Mouse (Mus musculus) midbrain, embryonic 12.5 days (tissue): ENCODE data around the gene Arhgef1. TPM values are rescaled to one million over a fixed set of nuclear protein-coding genes. Genes with fewer than 3 reads are reported as not detected.
"Not testable (repeated sequence)": the region's sequence is repeated elsewhere in the genome, so short reads cannot be mapped to it uniquely, and the experiment has no call there.

Source experiments
- ATAC-seq: fragments of 200-750 bp; cut with Nextera tagmentation; 2 replicates; pipeline ENCODE4 v1.8.0; 2017; ENCODE audit warnings: low read depth, moderate TSS enrichment, moderate library complexity; ENCODE audit not compliant: low FRiP score
- H3K27ac ChIP-seq: fragments of 300-500 bp; sonication (generic); replicated peaks from 2 replicates; pipeline ENCODE4 v1.5.1; 2016; ENCODE audit warnings: mild to moderate bottlenecking
- H3K27me3 ChIP-seq: fragments of 300-500 bp; sonication (generic); 2 replicates; pipeline ENCODE4 v1.6.1; 2016; ENCODE audit warnings: mild to moderate bottlenecking
- H3K36me3 ChIP-seq: fragments of 300-500 bp; sonication (generic); 2 replicates; pipeline ENCODE4 v1.6.1; 2016
- H3K4me1 ChIP-seq: fragments of 300-500 bp; sonication (generic); 2 replicates; pipeline ENCODE4 v1.6.1; 2016
- H3K4me2 ChIP-seq: fragments of 300-500 bp; sonication (generic); replicated peaks from 2 replicates; pipeline ENCODE4 v1.6.1; 2016; ENCODE audit warnings: mild to moderate bottlenecking, moderate library complexity
- H3K4me3 ChIP-seq: fragments of 300-500 bp; sonication (generic); 2 replicates; pipeline ENCODE4 v1.5.1; 2016; ENCODE audit warnings: mild to moderate bottlenecking
- H3K9ac ChIP-seq: fragments of 300-500 bp; sonication (generic); replicated peaks from 2 replicates; pipeline ENCODE4 v1.6.1; 2016; ENCODE audit warnings: mild to moderate bottlenecking, moderate library complexity
- H3K9me3 ChIP-seq: fragments of 300-500 bp; sonication (generic); 2 replicates; pipeline ENCODE4 v1.6.1; 2016; ENCODE audit warnings: mild to moderate bottlenecking
- WGBS: fragments of 180-500 bp; shearing (Covaris S2); methylation state at CpG from one replicate; pipeline ENCODE4 v1.1.7; 2016; 5-methylcytosine and 5-hydroxymethylcytosine counted together
- polyA plus RNA-seq: library from polyadenylated mRNA; unstranded; fragments of >200 nt; fragmentation: Nextera tagmentation; extraction: Ambion mirVana; gene quantifications from 2 replicates; pipeline ENCODE4 v1.2.1, GENCODE M21; 2016

Gene Arhgef1
- polyA plus RNA-seq, 1 experiment from 2014 or later = 79.4 TPM

DNA sequence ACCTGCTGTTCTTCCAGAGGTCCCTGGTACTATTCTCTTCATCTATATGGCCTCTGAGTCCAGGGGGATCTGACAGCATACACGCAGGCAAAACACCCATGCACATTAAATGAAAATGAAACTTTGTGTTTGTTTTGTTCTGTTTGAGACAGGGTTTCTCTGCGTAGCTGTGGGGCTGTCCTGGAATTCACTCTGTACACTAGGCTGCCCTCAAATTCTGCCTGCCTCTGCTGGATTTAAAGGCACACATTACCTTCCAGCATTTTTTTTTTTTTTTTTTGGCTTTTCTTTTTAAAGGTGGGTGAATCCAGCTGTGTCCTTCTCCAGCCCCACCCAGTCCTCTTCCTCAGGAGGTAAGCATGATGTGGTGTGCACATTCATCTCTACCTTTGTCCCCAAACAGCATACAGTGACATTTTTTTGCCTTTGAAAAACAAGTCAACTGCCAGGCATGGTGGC is 10.6 kb upstream of the Arhgef1 start:
- ATAC-seq = no peak
- Histone ChIP-seq H3K36me3 (peaks cover 42% of the 10 kb centered on the region), H3K9me3 (no peaks in the 10 kb centered on the region), H3K4me3 (no peak overlapping the region), H3K27me3 (no peaks in the 10 kb centered on the region), H3K9ac (no peak overlapping the region), H3K4me1 (peaks cover 9% of the 10 kb centered on the region; the same call in 1 of the 2 replicates), H3K27ac (no peak overlapping the region), H3K4me2 (no peak overlapping the region)
- WGBS = 69% methylated on average over 2 of the region's 2 CpGs

DNA sequence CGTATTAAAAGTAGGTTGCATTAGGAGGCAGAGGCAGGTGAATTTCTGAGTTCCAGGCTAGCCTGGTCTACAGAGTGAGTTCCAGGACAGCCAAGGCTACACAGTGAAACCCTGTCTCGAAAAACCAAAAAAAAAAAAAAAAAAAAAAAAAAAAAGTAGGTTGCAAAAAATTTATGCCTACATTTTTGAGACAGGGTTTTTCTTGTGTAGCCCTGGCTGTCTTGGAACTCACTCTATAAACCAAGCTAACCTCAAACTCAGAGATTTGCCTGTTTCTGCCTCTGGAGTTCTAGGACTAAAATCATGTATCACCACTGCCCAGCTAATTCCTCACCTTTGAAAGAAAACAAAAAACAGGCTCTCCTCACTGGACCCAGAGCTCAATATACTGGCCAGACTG is 7.0 kb upstream of the Arhgef1 start:
- WGBS = 89% methylated on average over 2 of the region's 2 CpGs
- not testable (repeated sequence) for H3K4me2 ChIP-seq, ATAC-seq

DNA sequence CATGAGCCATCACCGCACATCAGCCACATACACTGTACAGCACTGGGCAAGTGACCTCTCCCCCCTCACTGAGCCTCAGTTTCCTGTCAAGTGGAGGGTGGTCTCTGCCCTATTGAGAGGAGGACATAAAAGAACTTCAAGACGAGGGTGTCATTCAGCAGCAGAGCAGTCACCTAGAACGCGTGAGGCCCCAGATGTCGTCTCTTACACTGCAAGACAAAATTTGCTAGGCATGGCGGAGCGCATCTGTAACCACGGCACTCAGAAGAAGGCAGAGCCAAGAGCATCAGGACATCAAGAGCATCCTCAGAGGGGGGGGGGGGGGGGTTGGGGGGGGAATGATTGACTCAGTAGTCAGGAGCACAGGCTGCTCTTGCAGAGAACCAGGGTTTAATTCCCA is 6.4 kb upstream of the Arhgef1 start:
- Histone ChIP-seq H3K4me1 (no peaks in the 10 kb centered on the region), H3K27ac (no peak overlapping the region), H3K4me2 (no peak overlapping the region), H3K9ac (no peak overlapping the region), H3K4me3 (no peak overlapping the region), H3K36me3 (0 out of 2 replicates have a peak, but pooled peaks cover 2% of the 10 kb centered on the region), H3K9me3 (no peaks in the 10 kb centered on the region), H3K27me3 (no peaks in the 10 kb centered on the region)
- 76% methylated on average over 8 of the region's 8 CpGs for WGBS
- ATAC-seq = no peak

More for the DNA sequence above, 7.0 kb upstream of the Arhgef1 start:
- not testable (repeated sequence) for H3K9ac ChIP-seq, H3K4me1 ChIP-seq, H3K36me3 ChIP-seq, H3K27me3 ChIP-seq, H3K9me3 ChIP-seq, H3K4me3 ChIP-seq, H3K27ac ChIP-seq

DNA sequence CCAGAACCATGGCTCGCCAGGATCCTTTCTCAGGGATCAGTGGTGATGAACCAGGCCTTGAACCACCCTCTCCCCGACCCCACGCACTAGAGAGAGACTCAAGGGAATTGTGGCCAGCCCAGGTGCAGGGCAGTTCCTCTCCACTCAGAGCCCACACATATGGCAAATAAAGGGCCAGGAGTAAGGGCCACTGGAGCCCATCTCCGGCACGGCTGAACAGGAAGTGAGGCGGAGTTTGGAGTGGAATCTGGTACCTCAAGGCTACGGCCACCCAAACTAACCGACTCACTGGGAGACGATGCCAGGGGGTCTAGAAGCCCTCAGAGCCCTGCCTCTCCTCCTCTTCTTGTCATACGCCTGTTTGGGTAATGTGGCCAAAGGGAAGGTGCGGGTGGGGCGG is 5.5 kb upstream of the Arhgef1 start, which contains the start of gene Cd79a:
Gene Cd79a, plus strand, starts transcription at position 158 of the 400 bp plus-strand sequence.
- WGBS = 84% methylated on average over 12 of the region's 12 CpGs
- Histone ChIP-seq H3K4me2 (no peak within 1 kb of the TSS), H3K9ac (no peak within 1 kb of the TSS), H3K4me1 (no peaks in the 10 kb centered on the region), H3K36me3 (no peaks in the 10 kb centered on the region), H3K27me3 (no peaks in the 10 kb centered on the region), H3K4me3 (no peak within 1 kb of the TSS), H3K27ac (no peak within 1 kb of the TSS), H3K9me3 (no peaks in the 10 kb centered on the region)
- ATAC-seq = no peak

DNA sequence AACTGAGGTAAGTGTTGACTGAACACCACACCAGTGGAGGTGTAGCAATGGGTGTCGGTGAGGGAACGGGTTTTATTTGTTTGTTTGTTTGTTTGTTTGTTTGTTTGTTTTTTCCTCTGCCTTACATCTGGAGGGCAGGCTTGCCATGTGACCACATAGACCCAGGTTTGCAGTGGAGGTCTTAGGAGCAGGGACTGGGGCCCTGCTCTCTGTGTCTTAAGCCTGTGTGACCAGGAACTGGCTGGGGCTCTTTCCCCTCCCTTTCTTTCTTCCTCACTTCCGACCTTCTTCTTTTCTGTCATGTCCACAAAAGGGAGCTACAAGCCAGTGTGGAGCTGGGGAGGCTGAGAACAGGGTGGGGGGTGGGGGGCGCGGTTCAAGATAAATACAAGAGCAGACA is 4.8 kb upstream of the Arhgef1 start:
- Histone ChIP-seq H3K36me3 (no peaks in the 10 kb centered on the region), H3K9me3 (no peaks in the 10 kb centered on the region), H3K4me3 (no peak overlapping the region), H3K9ac (no peak overlapping the region), H3K4me1 (0 out of 2 replicates have a peak, but pooled peaks cover under 1% of the 10 kb centered on the region), H3K27me3 (no peaks in the 10 kb centered on the region), H3K4me2 (no peak overlapping the region), H3K27ac (no peak overlapping the region)
- WGBS = 80% methylated on average over 5 of the region's 5 CpGs
- ATAC-seq = no peak

DNA sequence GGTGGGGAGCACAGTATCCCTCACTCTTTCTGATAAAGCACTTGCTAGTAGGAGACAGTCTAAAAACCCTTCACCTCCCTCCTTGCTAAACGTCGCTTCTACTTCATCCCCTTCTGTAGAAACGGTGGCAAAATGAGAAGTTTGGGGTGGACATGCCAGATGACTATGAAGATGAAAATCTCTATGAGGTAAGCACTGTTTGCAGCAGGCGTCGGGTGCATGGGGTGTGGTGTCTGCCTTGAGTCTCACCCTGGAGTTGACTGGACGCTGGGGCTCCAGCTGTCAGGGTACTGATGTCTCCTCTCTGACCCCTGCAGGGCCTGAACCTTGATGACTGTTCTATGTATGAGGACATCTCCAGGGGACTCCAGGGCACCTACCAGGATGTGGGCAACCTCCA is 1.6 kb upstream of the Arhgef1 start:
- Histone ChIP-seq H3K9me3 (no peaks in the 10 kb centered on the region), H3K4me3 (no peak overlapping the region), H3K27me3 (no peaks in the 10 kb centered on the region), H3K4me2 (no peak overlapping the region), H3K4me1 (peaks cover 22% of the 10 kb centered on the region), H3K36me3 (no peaks in the 10 kb centered on the region), H3K9ac (no peak overlapping the region), H3K27ac (no peak overlapping the region)
- 80% methylated on average over 6 of the region's 6 CpGs for WGBS
- ATAC-seq = no peak

DNA sequence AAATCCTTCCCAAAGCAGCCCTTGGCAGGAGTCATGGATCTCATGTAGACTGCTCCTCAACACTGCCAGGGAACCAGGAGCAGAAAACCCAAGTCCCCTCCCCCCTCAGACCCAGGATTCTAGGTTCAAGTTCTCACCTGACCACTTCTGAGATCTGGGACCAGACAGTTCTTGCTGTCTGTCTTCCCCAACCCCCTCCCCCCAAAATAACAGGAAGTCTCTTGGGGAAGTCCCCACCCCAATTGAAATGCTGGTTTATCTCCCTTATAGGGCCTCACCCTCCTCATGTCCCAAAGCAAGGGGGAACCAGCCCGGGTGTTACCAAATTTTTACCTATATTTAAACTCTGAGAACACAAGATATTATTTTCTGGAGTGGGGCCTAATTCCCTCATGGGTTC is 870 bp upstream of the Arhgef1 start:
- Histone ChIP-seq H3K4me2 (no peak overlapping the region), H3K27me3 (no peaks in the 10 kb centered on the region), H3K4me1 (peaks cover 25% of the 10 kb centered on the region), H3K36me3 (no peaks in the 10 kb centered on the region), H3K4me3 (no peak overlapping the region), H3K9ac (no peak overlapping the region), H3K27ac (peak overlapping the region; percentile 63; the same call in 1 of the 2 replicates), H3K9me3 (no peaks in the 10 kb centered on the region)
- no peak for ATAC-seq
- WGBS = 82% methylated on average over 1 of the region's 1 CpGs

DNA sequence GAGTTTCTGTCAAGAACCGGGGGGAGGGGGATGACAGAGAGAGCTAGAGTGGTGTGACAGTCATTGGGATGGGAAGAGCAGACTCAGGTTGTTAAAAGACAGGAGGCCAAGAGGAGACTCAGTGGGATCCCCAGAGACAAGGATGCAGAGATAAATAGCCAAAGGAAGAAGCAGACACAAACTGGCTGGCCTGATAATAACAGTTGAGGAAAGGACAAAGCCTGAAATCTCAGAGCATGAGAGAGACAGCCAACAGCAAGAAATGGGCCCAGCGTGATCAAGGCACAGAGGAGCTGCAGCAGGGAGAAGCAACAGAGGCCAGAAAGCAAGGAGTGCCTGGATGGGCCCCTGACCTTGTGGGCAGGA is 465 bp upstream of the Arhgef1 start:
- Histone ChIP-seq H3K4me3 (peak overlapping the region; percentile 67), H3K27me3 (no peaks in the 10 kb centered on the region), H3K4me2 (peak overlapping the region; percentile 91), H3K9ac (peak overlapping the region; percentile 79), H3K9me3 (no peaks in the 10 kb centered on the region), H3K27ac (peak overlapping the region; percentile 63), H3K36me3 (no peaks in the 10 kb centered on the region), H3K4me1 (peaks cover 27% of the 10 kb centered on the region)
- WGBS = 60% methylated on average over 2 of the region's 2 CpGs
- ATAC-seq = no peak

DNA sequence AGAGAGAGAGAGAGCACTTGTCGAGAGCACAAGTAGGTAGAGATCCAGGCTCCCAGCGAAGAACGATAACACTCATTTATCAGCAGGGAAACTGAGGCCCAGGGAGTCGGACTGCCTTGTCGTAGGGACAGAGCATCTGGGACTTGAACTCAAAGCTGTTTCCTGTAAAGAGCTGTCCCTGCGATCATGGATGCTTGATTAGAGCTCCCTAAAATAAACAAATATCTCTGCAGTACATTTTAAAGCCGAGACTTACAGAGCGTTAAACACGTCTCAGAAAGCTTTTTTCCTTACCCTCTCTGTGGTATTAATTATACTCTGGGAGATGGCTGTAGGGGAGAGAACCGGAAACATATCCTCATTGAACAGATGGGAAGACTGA is 723 bp downstream of the Arhgef1 start:
- peak overlapping the region; percentile 67 for H3K4me3 ChIP-seq
- peaks cover 27% of the 10 kb centered on the region for H3K4me1 ChIP-seq
- peak overlapping the region; percentile 91 for H3K4me2 ChIP-seq
- H3K27me3 ChIP-seq = no peaks in the 10 kb centered on the region
- WGBS = 40% methylated on average over 10 of the region's 10 CpGs
- H3K9me3 ChIP-seq = no peaks in the 10 kb centered on the region
- H3K9ac ChIP-seq = no peak overlapping the region; the same call in 1 of the 2 replicates
- ATAC-seq = no peak
- H3K36me3 ChIP-seq = 0 out of 2 replicates have a peak, but pooled peaks cover 5% of the 10 kb centered on the region
- H3K27ac ChIP-seq = no peak overlapping the region

DNA sequence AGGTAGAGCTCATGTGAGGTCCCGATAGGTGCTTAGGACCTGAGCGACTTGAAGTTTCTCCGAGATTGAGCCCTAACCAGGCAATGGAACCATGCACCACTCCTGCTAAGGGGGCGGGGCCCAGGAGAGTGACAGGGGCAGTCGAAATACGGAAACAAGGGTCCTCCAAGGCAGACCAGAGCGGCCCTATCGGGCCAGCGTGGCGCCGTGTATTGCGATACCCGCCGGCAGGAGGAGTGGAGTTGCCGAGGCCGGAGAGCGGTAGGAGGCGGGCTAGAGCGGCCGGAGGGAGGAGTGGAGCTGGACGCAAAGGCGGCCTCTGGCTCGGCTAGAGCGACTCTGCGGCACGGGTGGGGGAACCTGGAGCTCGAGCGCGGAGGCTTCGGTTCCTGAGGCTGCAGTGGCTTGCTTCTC is 1.4 kb downstream of the Arhgef1 start:
- peak overlapping the region; percentile 91 for H3K4me2 ChIP-seq
- H3K4me1 ChIP-seq = peaks cover 27% of the 10 kb centered on the region
- no peaks in the 10 kb centered on the region for H3K9me3 ChIP-seq
- no peaks in the 10 kb centered on the region for H3K27me3 ChIP-seq
- peak overlapping the region; percentile 67 for H3K4me3 ChIP-seq
- peak overlapping the region; percentile 68 for H3K27ac ChIP-seq
- H3K36me3 ChIP-seq = 0 out of 2 replicates have a peak, but pooled peaks cover 12% of the 10 kb centered on the region
- 1% methylated on average over 30 of the region's 30 CpGs for WGBS
- peak; percentile 97 for ATAC-seq
- peak overlapping the region; percentile 83 for H3K9ac ChIP-seq

DNA sequence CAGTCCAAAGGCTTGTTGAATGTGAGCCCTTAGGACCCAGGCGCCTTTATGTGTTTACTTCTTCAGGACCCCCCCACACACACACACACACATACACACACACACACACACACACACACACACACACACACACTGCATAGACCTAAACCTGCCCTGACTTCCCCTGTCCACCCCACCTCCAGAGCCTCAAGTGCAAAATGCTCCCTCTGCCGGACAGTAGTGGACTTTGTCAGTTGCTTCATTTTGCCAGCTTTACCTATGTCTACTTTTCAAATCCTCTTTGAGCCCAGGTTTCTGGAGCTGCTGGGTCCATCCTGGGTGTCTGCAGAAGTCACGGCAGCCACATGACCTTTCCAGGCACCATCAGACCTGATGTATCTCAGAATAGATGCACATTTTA is 2.2 kb downstream of the Arhgef1 start:
- H3K4me2 ChIP-seq = peak overlapping the region; percentile 91
- H3K36me3 ChIP-seq = 0 out of 2 replicates have a peak, but pooled peaks cover 13% of the 10 kb centered on the region
- H3K4me1 ChIP-seq = peaks cover 27% of the 10 kb centered on the region
- peak overlapping the region; percentile 83 for H3K9ac ChIP-seq
- peak overlapping the region; percentile 67 for H3K4me3 ChIP-seq
- ATAC-seq = no peak; the same call in 1 of the 2 replicates
- 11% methylated on average over 3 of the region's 3 CpGs for WGBS
- H3K27me3 ChIP-seq = no peaks in the 10 kb centered on the region
- 0 out of 2 replicates have a peak overlapping the region, but pooled peaks have one; percentile 68 for H3K27ac ChIP-seq
- no peaks in the 10 kb centered on the region for H3K9me3 ChIP-seq

DNA sequence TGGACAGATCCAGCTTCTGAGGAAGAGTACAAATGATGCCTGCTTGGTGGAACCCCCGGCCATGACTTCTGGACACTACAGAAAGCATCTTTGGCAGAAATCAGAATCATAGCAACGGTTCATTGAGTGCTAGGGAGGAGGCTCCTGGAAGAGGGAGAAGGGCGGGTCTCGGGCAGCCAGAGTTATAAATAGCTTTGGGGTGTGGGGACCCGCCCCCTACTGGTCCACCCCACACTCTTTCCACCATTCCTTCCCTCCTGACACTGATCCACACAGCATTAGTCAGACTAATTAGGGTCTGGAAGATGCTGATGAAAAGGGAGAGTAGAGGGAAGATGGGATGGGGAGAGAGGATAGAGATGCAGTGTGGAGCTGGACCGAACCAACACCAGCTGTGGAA is 3.8 kb downstream of the Arhgef1 start:
- 57% methylated on average over 6 of the region's 6 CpGs for WGBS
- Histone ChIP-seq H3K9me3 (no peaks in the 10 kb centered on the region), H3K4me1 (peaks cover 27% of the 10 kb centered on the region), H3K4me3 (no peak overlapping the region), H3K4me2 (no peak overlapping the region), H3K27me3 (no peaks in the 10 kb centered on the region), H3K27ac (no peak overlapping the region), H3K9ac (peak overlapping the region; percentile 31; the same call in 1 of the 2 replicates), H3K36me3 (0 out of 2 replicates have a peak, but pooled peaks cover 16% of the 10 kb centered on the region)
- ATAC-seq = no peak
